Mouse (Mus musculus): ENCODE measurements around the gene Cntn2.
"Not testable (repeated sequence)": the region's sequence is repeated elsewhere in the genome, so short reads cannot be mapped to it uniquely, and the experiment has no call there.

The Cntn2 gene

DNA sequence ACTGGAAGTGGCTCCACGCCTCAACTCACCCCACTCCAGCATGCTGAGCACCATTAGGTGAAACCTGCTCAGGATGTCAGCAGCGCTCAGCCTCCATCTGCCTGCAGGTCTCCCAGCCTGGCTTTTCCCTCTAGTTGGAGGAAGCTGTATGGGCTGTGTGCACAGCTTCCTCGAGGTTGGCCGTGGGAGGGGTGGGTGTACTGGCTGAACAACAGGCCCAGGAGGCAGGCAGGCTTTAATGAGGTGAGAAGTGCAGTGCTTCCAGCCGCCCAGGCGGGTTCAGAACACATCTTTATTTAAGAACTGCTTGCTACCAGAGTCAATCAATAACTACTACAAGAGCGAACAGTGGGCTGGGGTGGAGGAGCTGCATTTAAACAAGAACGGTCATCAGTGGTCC is 31.5 kb downstream of the Cntn2 start:
- DNase-seq (ENCODE audit: low spot score in 2 of 2): no peak

- DNase-seq (ENCODE audit: low spot score in 2 of 2): no peak
Observed at GRCm38 (mm10) chr1:132509771-132510170, 33.3 kb downstream of the Cntn2 start.

DNA sequence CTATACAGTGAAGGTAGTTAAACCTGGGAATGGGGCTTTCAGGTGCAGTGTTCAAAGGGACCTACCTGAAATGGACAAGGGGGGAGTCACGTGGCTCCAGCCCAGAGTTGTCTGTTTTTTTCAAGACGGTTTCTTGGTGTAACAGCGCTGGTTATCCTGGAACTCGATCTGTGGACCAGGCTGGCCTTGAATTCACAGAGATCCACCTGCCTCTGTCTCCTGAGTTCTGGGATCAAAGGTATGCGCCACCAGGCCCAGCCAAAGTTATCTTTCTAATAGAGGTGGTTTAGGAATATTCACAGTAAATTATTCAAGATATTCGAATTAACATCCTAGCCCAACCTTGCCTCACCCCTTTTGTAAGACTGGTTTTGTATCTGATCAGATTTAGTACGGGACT is 36.4 kb downstream of the Cntn2 start:
- DNase-seq (ENCODE audit: low spot score in 2 of 2): no peak

DNA sequence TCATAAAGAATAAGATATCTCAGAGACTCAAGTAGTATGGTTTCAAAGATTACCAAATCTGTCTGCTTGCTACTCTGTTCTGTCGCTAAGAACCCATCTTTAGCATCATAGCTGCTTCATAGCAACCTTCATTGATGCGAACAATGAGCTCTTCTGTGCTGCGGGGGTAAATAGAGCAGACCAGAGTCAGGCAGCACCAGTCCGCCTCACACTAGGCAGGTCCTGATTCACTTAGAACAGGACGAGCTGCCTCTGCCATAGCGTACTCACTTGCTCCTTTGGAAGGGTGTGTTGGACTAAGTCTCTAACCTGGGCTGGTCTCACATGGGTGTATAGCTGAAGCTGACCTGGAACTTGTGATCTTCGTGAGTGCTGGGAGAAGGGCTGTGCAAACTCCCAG is 37.0 kb downstream of the Cntn2 start, which contains the start of gene Tmem81:
Gene Tmem81 (plus strand): TSS at position 173 of the 400 bp plus-strand sequence.
- DNase-seq (ENCODE audit: low spot score in 2 of 2): no peak

DNA sequence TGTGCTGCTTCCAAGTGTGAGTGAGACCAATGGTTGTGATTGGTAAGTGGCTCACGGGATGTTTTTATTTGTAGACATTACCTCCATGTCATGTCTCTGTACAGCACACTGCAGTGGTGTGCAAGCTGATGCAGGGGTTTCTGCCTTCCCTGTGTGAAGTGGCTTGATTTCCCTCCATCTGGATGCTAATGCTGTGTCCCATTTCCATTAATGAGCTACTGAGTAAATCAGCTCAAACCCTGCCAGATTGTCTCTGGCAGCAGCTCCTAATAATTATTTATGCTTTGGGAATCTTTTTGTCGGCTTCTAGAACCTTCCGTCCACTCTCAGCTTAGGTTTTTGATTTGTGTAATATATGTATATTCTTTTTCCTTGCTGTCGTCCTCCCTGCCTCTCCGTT is 37.9 kb downstream of the Cntn2 start:
- DNase-seq (ENCODE audit: low spot score in 2 of 2): no peak

- DNase-seq (ENCODE audit: low spot score in 2 of 2): no peak
Observed at GRCm38 (mm10) chr1:132500535-132500934, 42.5 kb downstream of the Cntn2 start.

- no peak for DNase-seq (ENCODE audit: low spot score in 2 of 2)
Observed at GRCm38 (mm10) chr1:132483759-132484158, 59.3 kb downstream of the Cntn2 start.

- DNase-seq (ENCODE audit: low spot score in 2 of 2): no peak
Observed at GRCm38 (mm10) chr1:132483234-132483633, 59.8 kb downstream of the Cntn2 start.

DNA sequence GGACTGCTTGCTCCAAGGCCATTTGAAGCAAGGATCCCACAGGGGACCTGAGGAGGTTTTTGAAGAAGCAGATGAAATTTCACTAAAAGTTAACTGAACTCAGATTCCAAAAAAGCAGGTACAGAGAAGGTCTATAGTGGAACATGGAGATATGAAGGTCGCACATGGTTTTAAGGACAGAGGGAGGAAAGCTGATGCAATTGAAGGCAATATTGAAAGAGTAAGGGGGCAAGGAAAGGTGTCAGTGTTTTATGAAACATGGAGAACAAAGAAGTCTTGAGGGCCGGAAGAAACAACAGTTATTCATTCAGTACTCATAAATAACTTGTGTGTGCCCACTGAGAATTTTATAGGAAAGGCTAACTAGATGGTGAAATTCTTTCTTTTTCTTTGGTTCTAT is 61.4 kb downstream of the Cntn2 start:
- no peak for DNase-seq (ENCODE audit: low spot score in 2 of 2)

- DNase-seq (ENCODE audit: low spot score in 2 of 2): no peak
Observed at GRCm38 (mm10) chr1:132479438-132479837, 63.6 kb downstream of the Cntn2 start.

GRCm38 (mm10) chr1:132476928-132477691 is 65.9 kb downstream of the Cntn2 start, which contains the start of gene Rbbp5:
Gene Rbbp5, plus strand, starts transcription at chr1:132477365.
- DNase-seq (ENCODE audit: low spot score in 2 of 2): peak; percentile 63 to 77

- DNase-seq (ENCODE audit: low spot score in 2 of 2): no peak
Observed at GRCm38 (mm10) chr1:132476575-132476927, 66.5 kb downstream of the Cntn2 start.

DNA sequence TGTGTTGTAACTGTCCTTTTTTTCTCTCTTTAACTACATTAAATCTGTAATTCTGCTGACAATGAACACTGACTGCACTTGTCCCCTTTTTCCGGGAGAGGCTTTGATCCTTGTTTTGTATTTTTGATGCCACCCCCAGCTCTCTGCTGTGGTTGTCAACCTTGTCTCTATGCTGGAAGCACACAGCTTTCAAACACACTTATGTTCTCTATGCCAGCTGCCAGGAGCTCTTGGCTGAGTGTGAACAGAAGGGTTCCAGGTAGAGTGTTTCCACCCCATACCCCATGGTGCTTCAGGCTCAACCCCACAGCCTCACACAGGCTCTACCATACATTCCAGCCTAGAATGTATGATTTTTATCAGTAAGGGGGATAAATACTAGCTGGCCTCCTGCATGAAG is 68.6 kb downstream of the Cntn2 start:
- DNase-seq (ENCODE audit: low spot score in 2 of 2): no peak

- no peak for DNase-seq (ENCODE audit: low spot score in 2 of 2)
Observed at GRCm38 (mm10) chr1:132472537-132472936, 70.5 kb downstream of the Cntn2 start.

- no peak for DNase-seq (ENCODE audit: low spot score in 2 of 2)
Observed at GRCm38 (mm10) chr1:132471499-132471898, 71.6 kb downstream of the Cntn2 start.

DNA sequence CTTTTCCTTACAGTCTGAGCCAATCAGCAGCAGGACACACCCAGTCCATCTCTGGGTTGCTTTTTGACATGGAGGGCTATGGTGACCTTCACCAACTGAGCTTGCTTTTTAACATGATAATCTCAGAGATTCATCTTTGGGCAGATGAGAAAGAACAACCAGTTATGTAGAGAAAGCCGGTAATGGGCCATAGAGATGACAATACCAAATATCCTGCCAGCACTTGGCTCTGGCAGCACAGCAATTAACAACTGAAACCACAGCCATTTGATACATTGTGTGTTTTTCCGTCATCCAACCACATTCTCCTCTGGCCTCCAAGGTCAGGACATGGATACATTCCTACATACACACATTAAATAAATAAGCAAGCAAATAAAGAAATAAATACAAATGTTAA is 72.0 kb downstream of the Cntn2 start:
- no peak for DNase-seq (ENCODE audit: low spot score in 2 of 2)

DNA sequence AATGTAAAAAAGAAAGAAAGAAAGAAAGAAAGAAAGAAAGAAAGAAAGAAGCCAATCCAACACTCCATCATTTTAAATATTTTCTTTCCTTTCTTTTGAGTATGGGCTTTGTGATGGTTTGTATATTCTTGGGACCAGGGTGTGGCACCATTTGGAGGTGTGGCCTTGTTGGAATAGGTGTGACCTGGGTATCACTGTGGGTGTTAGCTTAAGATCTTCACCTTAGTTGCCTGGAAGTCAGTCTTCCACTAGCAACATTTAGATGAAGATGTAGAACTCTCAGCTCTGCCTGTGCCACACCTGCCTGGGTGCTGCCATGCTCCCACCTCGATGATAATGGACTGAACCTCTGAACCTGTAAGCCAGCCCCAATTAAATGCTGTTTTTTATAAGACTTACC is 73.0 kb downstream of the Cntn2 start:
- not testable (repeated sequence) for DNase-seq (ENCODE audit: low spot score in 2 of 2)

DNA sequence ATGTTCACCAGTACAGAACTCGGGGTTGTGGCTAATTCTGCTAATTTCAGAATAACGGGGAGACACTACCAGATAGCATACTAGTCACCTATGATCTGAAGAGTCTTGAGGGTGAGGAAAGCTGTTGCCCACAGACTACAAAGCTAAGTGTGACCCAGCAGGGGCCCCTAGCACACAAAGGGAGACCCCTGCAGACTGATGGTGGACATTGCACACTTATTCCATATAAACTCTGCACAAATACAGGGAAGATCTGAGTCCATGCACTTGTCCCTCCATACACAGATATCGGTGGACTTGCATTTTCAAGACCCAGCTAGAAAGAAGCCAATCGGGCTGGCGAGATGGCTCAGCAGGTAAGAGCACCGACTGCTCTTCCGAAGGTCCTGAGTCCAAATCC is 73.5 kb downstream of the Cntn2 start:
- no peak for DNase-seq (ENCODE audit: low spot score in 2 of 2)

DNA sequence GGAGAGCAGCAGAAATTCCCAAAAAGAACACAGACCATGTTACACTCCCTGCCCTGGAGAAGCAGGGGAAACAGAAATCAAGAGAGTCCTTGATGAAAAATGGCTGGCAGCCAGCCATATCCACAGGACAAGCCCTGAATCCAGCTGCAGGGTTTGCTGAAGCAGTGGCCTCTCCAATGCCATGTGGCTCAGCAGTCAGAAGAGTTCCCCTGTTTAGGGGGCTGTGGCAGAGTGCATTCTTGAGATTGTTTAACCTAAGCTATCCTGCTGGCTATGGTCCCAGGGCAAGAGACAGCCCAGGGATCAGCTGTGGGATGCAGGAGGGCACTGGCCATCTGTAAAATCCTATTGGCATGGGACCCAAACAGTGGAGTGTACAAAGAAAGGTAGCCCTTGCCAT is 74.1 kb downstream of the Cntn2 start:
- no peak for DNase-seq (ENCODE audit: low spot score in 2 of 2)

GRCm38 (mm10) chr1:132464651-132465050 is 78.4 kb downstream of the Cntn2 start:
- no peak for DNase-seq (ENCODE audit: low spot score in 2 of 2)

All from right cerebral cortex, postnatal 36 days (tissue).